Mouse (Mus musculus) ES-E14 (cell line): ENCODE data around the gene Gm7030.
"Not testable (repeated sequence)": the region's sequence is repeated elsewhere in the genome, so short reads cannot be mapped to it uniquely, and the experiment has no call there.

Source experiments
- CHD2 ChIP-seq: IDR thresholded peaks from 2 replicates; pipeline ENCODE4 v1.6.1; 2014; ENCODE audit warnings: mild to moderate bottlenecking, low read depth, low read length, inconsistent platforms
- MAFK ChIP-seq: IDR thresholded peaks from 2 replicates; pipeline ENCODE4 v1.6.1; 2014; ENCODE audit warnings: mild to moderate bottlenecking, low read depth, low read length, inconsistent platforms; ENCODE audit not compliant: insufficient read depth

GRCm38 (mm10) chr17:36151200-36151599, 22.0 kb upstream of the Gm7030 start:
- TF ChIP-seq CHD2, MAFK: not testable (repeated sequence)
